Mouse (Mus musculus) heart, adult 2 months (tissue): ENCODE measurements at regions not wholly inside any gene's neighbourhood (a gene's known extent, or its start where the extent isn't known, plus 50 kb on each side); places are given as distances from the start of the nearest gene placed in this dataset.

ENCODE experiments used
- DNase-seq, 2 experiments: peaks; one replicate each; pipeline ENCODE4 v3.0.0; 2021
- H3K27ac ChIP-seq: fragments of 200-600 bp; 2 replicates; pipeline ENCODE4 v1.8.1; 2022
- H3K27me3 ChIP-seq: fragments of 200-500 bp; 2 replicates; pipeline ENCODE4 v1.6.1; 2012; ENCODE audit warnings: mild to moderate bottlenecking, low read length, inconsistent platforms, mixed read lengths; ENCODE audit not compliant: control insufficient read depth, insufficient read depth
- H3K36me3 ChIP-seq: fragments of 200-500 bp; 2 replicates; pipeline ENCODE4 v1.6.1; 2012; ENCODE audit warnings: low read length, inconsistent platforms; ENCODE audit not compliant: control insufficient read depth, insufficient read depth
- H3K4me1 ChIP-seq: fragments of 200-500 bp; 2 replicates; pipeline ENCODE4 v1.6.1; 2011; ENCODE audit warnings: low read length; ENCODE audit not compliant: control insufficient read depth, insufficient read depth
- H3K4me3 ChIP-seq: fragments of 200-600 bp; 2 replicates; pipeline ENCODE4 v1.8.1; 2022
- H3K79me2 ChIP-seq: fragments of 200-500 bp; replicated peaks from 2 replicates; pipeline ENCODE4 v1.6.1; 2012; ENCODE audit warnings: mild to moderate bottlenecking, inconsistent platforms, low read length, moderate library complexity, mixed read lengths; ENCODE audit not compliant: control insufficient read depth, insufficient read depth
- H3K9ac ChIP-seq: fragments of 200-500 bp; 2 replicates; pipeline ENCODE4 v1.6.1; 2012; ENCODE audit warnings: low read depth, mild to moderate bottlenecking, control low read depth, inconsistent platforms, low read length, mixed read lengths
- CTCF ChIP-seq: fragments of 200-600 bp; IDR thresholded peaks from 2 replicates; pipeline ENCODE4 v1.8.1; 2022; ENCODE audit warnings: antibody characterized with exemption, mild to moderate bottlenecking, moderate library complexity
- EP300 ChIP-seq: fragments of 200-500 bp; IDR thresholded peaks from 2 replicates; pipeline ENCODE4 v1.6.1; 2011; ENCODE audit warnings: low read depth, low read length, control low read depth; ENCODE audit not compliant: insufficient read depth
- POLR2A ChIP-seq: fragments of 200-500 bp; IDR thresholded peaks from 2 replicates; pipeline ENCODE4 v1.6.1; 2011; ENCODE audit warnings: mild to moderate bottlenecking, low read depth, low read length, control low read depth; ENCODE audit not compliant: insufficient read depth
- WGBS: fragments of 180-500 bp; shearing (Covaris S2); methylation state at CpG from one replicate; pipeline ENCODE4 v1.1.7; 2018; 5-methylcytosine and 5-hydroxymethylcytosine counted together
- intact Hi-C: fragments of 180-260 bp; cut with DNase I; formaldehyde crosslinking; loops from one replicate; pipeline ENCODE4 v1.15.1; 2025

- intact Hi-C loops, result no loop called here
- Histone ChIP-seq H3K27me3 (no peaks in the 10 kb centered on the region), H3K79me2 (no peaks in the 10 kb centered on the region), H3K4me3 (no peak overlapping the region), H3K4me1 (no peaks in the 10 kb centered on the region), H3K9ac (no peak overlapping the region), H3K27ac (no peak overlapping the region), H3K36me3 (no peaks in the 10 kb centered on the region)
- TF ChIP-seq EP300 (no peak), CTCF (no peak), POLR2A (no peak)
- DNase-seq, result no peak
- 89% methylated on average over 10 of the region's 10 CpGs for WGBS
Measured at GRCm38 (mm10) chr16:70825910-70826309, 512.2 kb downstream of the Gbe1 start.

GRCm38 (mm10) chr16:70835006-70835405 is 521.3 kb downstream of the Gbe1 start:
- no peak for DNase-seq
- Histone ChIP-seq H3K9ac (no peak overlapping the region), H3K27ac (no peak overlapping the region), H3K4me3 (no peak overlapping the region), H3K79me2 (no peaks in the 10 kb centered on the region), H3K27me3 (no peaks in the 10 kb centered on the region), H3K36me3 (no peaks in the 10 kb centered on the region), H3K4me1 (no peaks in the 10 kb centered on the region)
- TF ChIP-seq CTCF, result no peak
- no peak for TF ChIP-seq POLR2A
- no peak for TF ChIP-seq EP300
- intact Hi-C loops, result no loop called here
- 83% methylated on average over 8 of the region's 8 CpGs for WGBS

GRCm38 (mm10) chr16:70838139-70838538 is 524.4 kb downstream of the Gbe1 start:
- 67% methylated on average over 1 of the region's 1 CpGs for WGBS
- TF ChIP-seq POLR2A (no peak), CTCF (peak; percentile 39), EP300 (no peak)
- Histone ChIP-seq H3K9ac (no peak overlapping the region), H3K79me2 (no peaks in the 10 kb centered on the region), H3K27ac (no peak overlapping the region), H3K36me3 (no peaks in the 10 kb centered on the region), H3K4me1 (no peaks in the 10 kb centered on the region), H3K4me3 (no peak overlapping the region), H3K27me3 (no peaks in the 10 kb centered on the region)
- DNase-seq, result no peak
- intact Hi-C loops, result no loop called here

GRCm38 (mm10) chr16:70868241-70868640 is 554.5 kb downstream of the Gbe1 start:
- Histone ChIP-seq H3K36me3 (no peaks in the 10 kb centered on the region), H3K27me3 (no peaks in the 10 kb centered on the region), H3K4me3 (no peak overlapping the region), H3K79me2 (no peaks in the 10 kb centered on the region), H3K9ac (no peak overlapping the region), H3K27ac (no peak overlapping the region), H3K4me1 (no peaks in the 10 kb centered on the region)
- WGBS, result 21% methylated on average over 2 of the region's 2 CpGs
- TF ChIP-seq EP300, result no peak
- peak; percentile 51 for TF ChIP-seq CTCF
- intact Hi-C loops, result no loop called here
- DNase-seq, result no peak

- intact Hi-C loops, result no loop called here
- Histone ChIP-seq H3K27me3 (no peaks in the 10 kb centered on the region), H3K4me1 (no peaks in the 10 kb centered on the region), H3K27ac (no peak overlapping the region), H3K4me3 (no peak overlapping the region), H3K79me2 (no peaks in the 10 kb centered on the region), H3K36me3 (no peaks in the 10 kb centered on the region), H3K9ac (no peak overlapping the region)
- DNase-seq, result no peak
- WGBS, result 40% methylated on average over 4 of the region's 4 CpGs
- TF ChIP-seq POLR2A, result no peak
- no peak for TF ChIP-seq EP300
- no peak for TF ChIP-seq CTCF
Measured at GRCm38 (mm10) chr16:70869205-70869604, 555.5 kb downstream of the Gbe1 start.

GRCm38 (mm10) chr16:70874080-70874479 is 560.3 kb downstream of the Gbe1 start:
- H3K79me2 ChIP-seq, result no peaks in the 10 kb centered on the region
- TF ChIP-seq CTCF (no peak), POLR2A (no peak)
- no peak for DNase-seq
- H3K4me3 ChIP-seq, result no peak overlapping the region
- H3K27me3 ChIP-seq, result no peaks in the 10 kb centered on the region
- H3K36me3 ChIP-seq, result no peaks in the 10 kb centered on the region
- intact Hi-C loops, result no loop called here
- H3K27ac ChIP-seq, result no peak overlapping the region
- no peaks in the 10 kb centered on the region for H3K4me1 ChIP-seq
- 34% methylated on average over 2 of the region's 2 CpGs for WGBS
- H3K9ac ChIP-seq, result no peak overlapping the region
